Mouse (Mus musculus): ENCODE results near the gene Olfr572.

The Olfr572 gene

DNA sequence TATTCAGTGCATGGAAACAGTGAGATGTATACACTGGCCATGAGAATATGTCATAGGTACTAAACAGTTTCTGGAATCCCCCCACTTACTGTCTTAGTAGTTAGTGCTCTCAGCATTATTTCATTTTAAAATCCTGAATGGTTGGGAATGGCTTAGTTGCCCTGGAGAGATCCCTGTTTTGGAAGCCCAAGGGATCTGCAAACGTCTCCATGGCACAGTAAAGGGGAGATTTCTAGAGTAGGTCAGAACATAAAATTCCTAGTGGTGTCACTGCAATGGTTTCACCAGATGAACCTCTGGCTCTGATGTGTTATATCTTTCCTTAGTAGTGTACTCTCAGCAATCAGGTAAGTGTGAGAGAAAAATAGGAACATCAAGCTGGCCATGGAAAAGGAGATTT is at the start of gene Olfr572:
Gene Olfr572, plus strand, starts transcription at position 301 of the 400 bp plus-strand sequence.
- DNase-seq: no peak

- DNase-seq: no peak
Measured at GRCm38 (mm10) chr7:102876822-102877221, 47.4 kb upstream of the Olfr572 start, which contains the start of gene Olfr568. Gene Olfr568, plus strand, starts transcription at chr7:102877122.

- DNase-seq: no peak
Measured at GRCm38 (mm10) chr7:102890782-102891181, 33.4 kb upstream of the Olfr572 start, which contains the start of gene Olfr569. Gene Olfr569, minus strand, starts transcription at chr7:102890882.

- no peak for DNase-seq
Measured at GRCm38 (mm10) chr7:102915261-102915660, 8.9 kb upstream of the Olfr572 start.

DNA sequence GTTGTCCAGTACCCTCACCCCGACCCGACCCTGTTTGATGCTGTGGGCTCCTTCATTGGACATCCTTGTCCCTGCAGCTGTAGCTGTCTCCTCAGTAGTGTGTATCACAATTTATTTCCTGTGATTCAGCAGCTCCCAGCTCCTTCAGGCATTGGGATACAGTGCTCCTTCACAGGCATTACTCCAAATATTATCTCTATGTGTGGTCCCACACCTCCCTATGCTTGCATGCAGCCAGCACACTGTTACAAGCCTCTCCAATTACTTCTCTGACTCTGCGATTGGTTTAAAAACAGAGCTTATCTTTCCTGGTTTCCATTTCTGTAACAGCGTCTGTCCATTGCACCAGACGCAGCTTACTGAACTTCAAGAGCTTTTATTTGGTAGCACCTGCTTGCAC is 7.8 kb upstream of the Olfr572 start:
- no peak for DNase-seq

GRCm38 (mm10) chr7:102917032-102917875 is 7.0 kb upstream of the Olfr572 start, which contains the start of gene Olfr571:
Gene Olfr571, minus strand, starts transcription at chr7:102917536.
- no peak for DNase-seq

GRCm38 (mm10) chr7:102919632-102920031 is 4.6 kb upstream of the Olfr572 start:
- DNase-seq: no peak

DNA sequence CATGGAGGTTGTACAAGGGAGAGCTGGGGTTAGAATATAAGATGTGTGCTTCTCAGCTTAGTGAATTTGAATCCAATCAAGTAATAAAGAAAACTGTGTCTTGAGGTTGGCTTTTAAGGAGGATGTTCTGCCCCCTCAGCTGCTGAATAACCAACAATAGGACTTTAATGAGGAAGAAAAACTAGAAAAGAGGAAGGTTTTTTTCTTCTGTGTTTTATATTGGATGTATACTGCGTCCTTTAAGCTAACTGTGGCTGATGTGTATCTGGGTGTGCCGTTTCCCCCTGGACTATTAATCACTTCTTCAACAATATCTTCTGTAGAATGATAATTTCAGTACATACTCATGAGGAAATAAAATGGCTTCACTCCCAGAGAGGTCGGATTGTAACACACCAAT is 2.9 kb downstream of the Olfr572 start:
- DNase-seq: no peak

GRCm38 (mm10) chr7:102942475-102942874 is 18.3 kb downstream of the Olfr572 start, which contains the start of gene Olfr573-ps1:
Gene Olfr573-ps1, minus strand, starts transcription at chr7:102942575.
- no peak for DNase-seq

- no peak for DNase-seq
Measured at GRCm38 (mm10) chr7:102943417-102943816, 19.2 kb downstream of the Olfr572 start.

GRCm38 (mm10) chr7:102948167-102948566 is 24.0 kb downstream of the Olfr572 start, which contains the start of gene Olfr574:
Gene Olfr574, plus strand, starts transcription at chr7:102948467.
- no peak for DNase-seq

- no peak for DNase-seq
Measured at GRCm38 (mm10) chr7:102950732-102951131, 26.5 kb downstream of the Olfr572 start.

GRCm38 (mm10) chr7:102958137-102958536 is 33.9 kb downstream of the Olfr572 start:
- no peak for DNase-seq

GRCm38 (mm10) chr7:102958593-102958992 is 34.4 kb downstream of the Olfr572 start, which contains the start of gene Olfr575:
Gene Olfr575, minus strand, starts transcription at chr7:102958775.
- no peak for DNase-seq

DNA sequence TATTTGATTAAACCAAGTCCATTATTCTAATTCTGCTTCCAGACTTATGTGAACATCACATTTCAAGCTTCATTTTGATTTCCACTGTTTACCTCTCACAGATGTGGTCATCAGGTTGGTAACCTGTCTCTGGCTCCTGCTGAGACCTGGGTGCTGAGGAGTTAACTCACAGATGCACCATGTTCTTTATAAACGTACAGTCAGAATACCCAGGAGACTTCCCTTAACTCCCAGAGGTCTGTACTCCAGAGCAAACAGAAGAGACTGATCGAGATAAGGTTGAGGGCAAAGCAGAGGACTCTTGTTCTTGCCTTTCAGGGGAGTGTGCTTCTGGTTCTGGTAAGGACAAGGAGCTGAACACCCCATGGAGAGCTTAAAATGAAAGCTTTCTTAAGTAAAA is 38.2 kb downstream of the Olfr572 start, which contains the start of gene Olfr576:
Gene Olfr576, plus strand, starts transcription at position 301 of the 400 bp plus-strand sequence.
- DNase-seq: no peak

GRCm38 (mm10) chr7:102974399-102974798 is 50.2 kb downstream of the Olfr572 start:
- DNase-seq: no peak

DNA sequence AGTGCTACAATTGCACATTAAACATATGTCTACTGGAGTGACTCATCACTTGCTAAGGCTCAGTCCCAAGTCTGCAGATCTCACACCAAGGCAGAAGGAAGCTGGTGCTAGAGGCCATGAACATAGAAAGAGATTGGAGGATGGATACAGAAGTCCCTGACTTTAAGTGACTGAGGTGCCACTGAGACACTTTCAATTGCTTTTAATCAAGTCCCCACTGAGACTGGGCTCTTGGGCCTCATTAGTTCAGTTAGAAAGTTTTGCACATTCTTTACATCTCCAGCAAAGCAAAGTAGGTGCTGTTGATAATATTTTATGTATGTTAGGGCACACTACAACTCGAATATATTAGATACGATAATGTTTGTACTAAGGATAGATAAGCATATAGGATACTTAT is 51.6 kb downstream of the Olfr572 start, which contains the start of gene Olfr577:
Gene Olfr577, minus strand, starts transcription at position 101 of the 400 bp plus-strand sequence.
- no peak for DNase-seq

Measured in layer of hippocampus, adult 9-11 months (tissue).